Mouse (Mus musculus) urinary bladder, postnatal 25 days (tissue): ENCODE results near the gene Akip1.

ENCODE experiments used
- DNase-seq: peaks from one replicate; pipeline ENCODE4 v3.0.0; 2022; ENCODE audit warnings: low spot score

Gene Akip1

GRCm38 (mm10) chr7:109703190-109704015 is at the start of gene Akip1, which contains the start of gene St5:
Gene Akip1, plus strand, starts transcription at chr7:109703690.
Gene St5, minus strand, starts transcription at chr7:109703605.
- peak; percentile 99 for DNase-seq

GRCm38 (mm10) chr7:109654871-109655270 is 48.6 kb upstream of the Akip1 start:
- DNase-seq = no peak

GRCm38 (mm10) chr7:109657884-109658283 is 45.6 kb upstream of the Akip1 start:
- no peak for DNase-seq

- no peak for DNase-seq
Measured at GRCm38 (mm10) chr7:109659278-109659677, 44.2 kb upstream of the Akip1 start.

- DNase-seq = no peak
Measured at GRCm38 (mm10) chr7:109662626-109663025, 40.9 kb upstream of the Akip1 start.

GRCm38 (mm10) chr7:109666664-109667063 is 36.8 kb upstream of the Akip1 start:
- no peak for DNase-seq

- no peak for DNase-seq
Measured at GRCm38 (mm10) chr7:109669426-109670170, 33.9 kb upstream of the Akip1 start.

GRCm38 (mm10) chr7:109671581-109672471 is 31.7 kb upstream of the Akip1 start:
- peak; percentile 43 for DNase-seq

- DNase-seq = no peak
Measured at GRCm38 (mm10) chr7:109674944-109675628, 28.4 kb upstream of the Akip1 start.

GRCm38 (mm10) chr7:109680284-109680683 is 23.2 kb upstream of the Akip1 start:
- DNase-seq = no peak

GRCm38 (mm10) chr7:109680879-109681278 is 22.6 kb upstream of the Akip1 start:
- DNase-seq = no peak

GRCm38 (mm10) chr7:109686585-109687128 is 16.8 kb upstream of the Akip1 start:
- DNase-seq = no peak

GRCm38 (mm10) chr7:109690101-109690500 is 13.4 kb upstream of the Akip1 start:
- no peak for DNase-seq

GRCm38 (mm10) chr7:109690961-109691360 is 12.5 kb upstream of the Akip1 start:
- DNase-seq = no peak

- no peak for DNase-seq
Measured at GRCm38 (mm10) chr7:109694576-109695338, 8.7 kb upstream of the Akip1 start.

GRCm38 (mm10) chr7:109695339-109695726 is 8.2 kb upstream of the Akip1 start:
- DNase-seq = no peak

GRCm38 (mm10) chr7:109700213-109700612 is 3.3 kb upstream of the Akip1 start:
- no peak for DNase-seq

GRCm38 (mm10) chr7:109702721-109703120 is 769 bp upstream of the Akip1 start:
- no peak for DNase-seq

GRCm38 (mm10) chr7:109704016-109704377 is 507 bp downstream of the Akip1 start:
- DNase-seq = no peak

- DNase-seq = no peak
Measured at GRCm38 (mm10) chr7:109704461-109704860, 971 bp downstream of the Akip1 start.
